Mouse (Mus musculus): Measurements from ENCODE around the gene Fam92b. TPM values are rescaled to one million over a fixed set of nuclear protein-coding genes. Genes with fewer than 3 reads are reported as not detected.

Fam92b gene
- polyA plus RNA-seq, 1 experiment from 2014 or later: 2.7 TPM

DNA sequence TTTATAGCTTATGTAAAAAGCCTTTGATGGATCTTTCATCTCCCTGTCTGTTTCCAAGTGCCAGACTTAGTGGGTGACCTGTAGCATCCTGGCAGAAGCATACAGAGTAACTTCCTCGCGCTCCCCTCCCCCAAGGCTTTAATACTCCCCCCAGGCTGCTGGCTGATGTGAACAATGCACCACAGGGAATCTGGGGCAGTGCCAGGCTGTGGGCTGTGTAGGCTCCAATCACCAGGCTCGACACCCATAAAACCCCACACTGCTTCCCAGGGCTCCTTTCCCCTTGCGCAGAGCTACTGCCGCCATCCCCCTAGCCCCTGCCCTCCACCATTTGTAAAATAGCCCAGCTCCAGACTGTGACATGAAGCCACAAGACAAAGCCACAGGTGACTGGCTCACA is 9.4 kb downstream of the Fam92b start:
- 44% methylated on average over 5 of the region's 5 CpGs for WGBS
- H3K4me3 ChIP-seq (ENCODE audit: low read length): no peak overlapping the region
- H3K36me3 ChIP-seq (ENCODE audit: control insufficient read depth, insufficient read depth, low read length): no peaks in the 10 kb centered on the region
- no peak overlapping the region for H3K27ac ChIP-seq (ENCODE audit: low read length)
- ATAC-seq (ENCODE audit: low read depth): peak; percentile 27; the same call in 1 of the 2 replicates
- H3K27me3 ChIP-seq (ENCODE audit: control insufficient read depth, insufficient read depth, low read depth, low read length): peaks cover 3% of the 10 kb centered on the region; the same call in 1 of the 2 replicates
- H3K9ac ChIP-seq (ENCODE audit: low read length): no peak overlapping the region
- H3K4me1 ChIP-seq (replicated peaks; ENCODE audit: control insufficient read depth, insufficient read depth, low read length): no peaks in the 10 kb centered on the region
- no peak overlapping the region for H3K4me2 ChIP-seq (ENCODE audit: low read depth, low read length)
- H3K9me3 ChIP-seq (ENCODE audit: control insufficient read depth, low read length): no peaks in the 10 kb centered on the region

DNA sequence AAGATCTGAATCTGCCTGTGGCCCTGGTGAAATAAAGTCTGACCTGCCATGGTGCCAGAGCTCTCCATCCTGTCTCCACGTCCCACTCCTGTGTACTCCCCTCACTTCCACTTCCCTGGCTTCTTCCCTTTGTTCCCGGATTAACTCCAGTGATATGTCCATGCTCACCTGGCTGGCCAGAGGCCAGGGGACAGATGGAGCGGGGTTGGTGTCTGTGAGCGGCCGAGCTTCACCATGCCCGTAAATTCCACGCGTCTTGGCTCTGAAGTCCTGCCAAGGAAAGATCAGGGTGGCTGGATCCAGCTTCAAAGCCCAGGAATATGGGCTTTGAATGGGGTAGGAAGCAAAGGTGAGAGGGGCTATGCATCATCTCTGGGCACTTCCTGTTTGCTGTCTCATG is 10.1 kb downstream of the Fam92b start:
- Histone ChIP-seq H3K4me1 (replicated peaks; ENCODE audit: control insufficient read depth, insufficient read depth, low read length) (no peaks in the 10 kb centered on the region), H3K4me2 (ENCODE audit: low read depth, low read length) (no peak overlapping the region), H3K9me3 (ENCODE audit: control insufficient read depth, low read length) (no peaks in the 10 kb centered on the region), H3K27ac (ENCODE audit: low read length) (no peak overlapping the region), H3K27me3 (ENCODE audit: control insufficient read depth, insufficient read depth, low read depth, low read length) (peaks cover 3% of the 10 kb centered on the region; the same call in 1 of the 2 replicates), H3K36me3 (ENCODE audit: control insufficient read depth, insufficient read depth, low read length) (no peaks in the 10 kb centered on the region), H3K9ac (ENCODE audit: low read length) (no peak overlapping the region), H3K4me3 (ENCODE audit: low read length) (no peak overlapping the region)
- no peak for ATAC-seq (ENCODE audit: low read depth)
- 78% methylated on average over 8 of the region's 8 CpGs for WGBS

- WGBS: 85% methylated on average over 5 of the region's 5 CpGs
- Histone ChIP-seq H3K4me2 (ENCODE audit: low read depth, low read length) (no peak overlapping the region), H3K36me3 (ENCODE audit: control insufficient read depth, insufficient read depth, low read length) (no peaks in the 10 kb centered on the region), H3K27ac (ENCODE audit: low read length) (no peak overlapping the region), H3K4me3 (ENCODE audit: low read length) (no peak overlapping the region), H3K27me3 (ENCODE audit: control insufficient read depth, insufficient read depth, low read depth, low read length) (peaks cover 5% of the 10 kb centered on the region; the same call in 1 of the 2 replicates), H3K4me1 (replicated peaks; ENCODE audit: control insufficient read depth, insufficient read depth, low read length) (no peaks in the 10 kb centered on the region; the same call in 1 of the 2 replicates), H3K9me3 (ENCODE audit: control insufficient read depth, low read length) (no peaks in the 10 kb centered on the region), H3K9ac (ENCODE audit: low read length) (no peak overlapping the region; the same call in 1 of the 2 replicates)
- no peak for ATAC-seq (ENCODE audit: low read depth)
Measured at GRCm38 (mm10) chr8:120164026-120164425, 13.2 kb downstream of the Fam92b start.

DNA sequence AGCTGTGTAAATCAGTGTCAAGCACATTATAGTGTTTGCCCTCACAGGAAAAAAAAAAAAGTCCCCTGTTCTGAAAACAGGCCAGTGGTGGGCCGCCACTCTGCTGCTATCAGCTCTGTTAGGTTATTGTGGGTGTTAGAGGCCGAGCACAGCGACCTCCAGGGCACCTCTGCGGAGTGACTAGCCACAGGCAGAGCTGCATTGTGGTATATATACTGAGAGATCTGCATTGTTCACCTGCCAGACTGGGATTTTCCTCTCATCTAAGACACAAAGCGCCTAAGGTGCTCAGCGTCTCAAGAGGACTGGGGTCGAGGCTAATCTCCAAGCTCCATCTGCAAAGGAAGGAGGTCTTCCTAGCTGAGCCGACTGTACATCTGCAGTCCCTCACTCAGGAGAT is 13.9 kb downstream of the Fam92b start:
- no peak for ATAC-seq (ENCODE audit: low read depth)

GRCm38 (mm10) chr8:120162404-120162752 is 14.9 kb downstream of the Fam92b start:
- Histone ChIP-seq H3K9me3 (ENCODE audit: control insufficient read depth, low read length) (no peaks in the 10 kb centered on the region), H3K27ac (ENCODE audit: low read length) (no peak overlapping the region), H3K4me2 (ENCODE audit: low read depth, low read length) (no peak overlapping the region), H3K9ac (ENCODE audit: low read length) (no peak overlapping the region), H3K36me3 (ENCODE audit: control insufficient read depth, insufficient read depth, low read length) (no peaks in the 10 kb centered on the region), H3K4me3 (ENCODE audit: low read length) (no peak overlapping the region), H3K4me1 (replicated peaks; ENCODE audit: control insufficient read depth, insufficient read depth, low read length) (no peaks in the 10 kb centered on the region; the same call in 1 of the 2 replicates), H3K27me3 (ENCODE audit: control insufficient read depth, insufficient read depth, low read depth, low read length) (0 out of 2 replicates have a peak, but pooled peaks cover 2% of the 10 kb centered on the region)
- ATAC-seq (ENCODE audit: low read depth): no peak
- 72% methylated on average over 5 of the region's 5 CpGs for WGBS

More for the DNA sequence above, 13.9 kb downstream of the Fam92b start:
- no peaks in the 10 kb centered on the region for H3K36me3 ChIP-seq (ENCODE audit: control insufficient read depth, insufficient read depth, low read length)
- H3K27me3 ChIP-seq (ENCODE audit: control insufficient read depth, insufficient read depth, low read depth, low read length): peaks cover 2% of the 10 kb centered on the region; the same call in 1 of the 2 replicates
- no peak overlapping the region for H3K4me3 ChIP-seq (ENCODE audit: low read length)
- no peaks in the 10 kb centered on the region for H3K9me3 ChIP-seq (ENCODE audit: control insufficient read depth, low read length)
- no peak overlapping the region for H3K27ac ChIP-seq (ENCODE audit: low read length)
- 49% methylated on average over 8 of the region's 8 CpGs for WGBS
- H3K4me1 ChIP-seq (replicated peaks; ENCODE audit: control insufficient read depth, insufficient read depth, low read length): no peaks in the 10 kb centered on the region; the same call in 1 of the 2 replicates
- H3K9ac ChIP-seq (ENCODE audit: low read length): no peak overlapping the region
- no peak overlapping the region for H3K4me2 ChIP-seq (ENCODE audit: low read depth, low read length)

GRCm38 (mm10) chr8:120161658-120162403 is 15.4 kb downstream of the Fam92b start:
- 60% methylated on average over 16 of the region's 16 CpGs for WGBS
- H3K27ac ChIP-seq (ENCODE audit: low read length): no peak overlapping the region

DNA sequence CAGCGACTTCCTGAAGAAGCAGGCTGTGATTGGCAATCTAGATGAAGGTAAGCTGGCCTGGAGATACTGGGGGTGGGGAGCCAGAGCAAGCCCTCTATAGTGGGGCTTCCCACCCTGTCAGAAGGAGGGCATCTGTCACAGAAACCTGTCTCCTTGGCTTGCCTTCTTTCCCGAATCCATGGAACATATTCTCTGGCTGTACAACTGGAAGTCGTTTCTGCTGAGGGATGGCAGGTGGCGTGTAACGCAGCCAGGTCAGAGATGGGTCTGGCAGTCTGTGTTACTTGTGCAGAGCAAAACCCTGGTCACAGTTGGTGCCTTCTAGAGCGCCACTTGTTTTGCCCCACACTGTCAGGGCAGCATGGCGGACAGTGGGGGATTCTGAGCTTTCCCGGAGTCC is 16.9 kb downstream of the Fam92b start:
- Histone ChIP-seq H3K4me1 (replicated peaks; ENCODE audit: control insufficient read depth, insufficient read depth, low read length) (no peaks in the 10 kb centered on the region; the same call in 1 of the 2 replicates), H3K27me3 (ENCODE audit: control insufficient read depth, insufficient read depth, low read depth, low read length) (0 out of 2 replicates have a peak, but pooled peaks cover 2% of the 10 kb centered on the region), H3K27ac (ENCODE audit: low read length) (no peak overlapping the region), H3K36me3 (ENCODE audit: control insufficient read depth, insufficient read depth, low read length) (no peaks in the 10 kb centered on the region), H3K4me2 (ENCODE audit: low read depth, low read length) (no peak overlapping the region), H3K4me3 (ENCODE audit: low read length) (no peak overlapping the region), H3K9me3 (ENCODE audit: control insufficient read depth, low read length) (no peaks in the 10 kb centered on the region), H3K9ac (ENCODE audit: low read length) (no peak overlapping the region)
- WGBS: 82% methylated on average over 8 of the region's 8 CpGs
- no peak for ATAC-seq (ENCODE audit: low read depth)

More at GRCm38 (mm10) chr8:120161658-120162403, 15.4 kb downstream of the Fam92b start:
- no peak overlapping the region for H3K4me2 ChIP-seq (ENCODE audit: low read depth, low read length)
- no peak overlapping the region for H3K9ac ChIP-seq (ENCODE audit: low read length)
- H3K4me1 ChIP-seq (replicated peaks; ENCODE audit: control insufficient read depth, insufficient read depth, low read length): no peaks in the 10 kb centered on the region; the same call in 1 of the 2 replicates
- H3K27me3 ChIP-seq (ENCODE audit: control insufficient read depth, insufficient read depth, low read depth, low read length): 0 out of 2 replicates have a peak, but pooled peaks cover 2% of the 10 kb centered on the region
- peak; percentile 44; the same call in 1 of the 2 replicates for ATAC-seq (ENCODE audit: low read depth)
- no peak overlapping the region for H3K4me3 ChIP-seq (ENCODE audit: low read length)
- H3K9me3 ChIP-seq (ENCODE audit: control insufficient read depth, low read length): no peaks in the 10 kb centered on the region
- no peaks in the 10 kb centered on the region for H3K36me3 ChIP-seq (ENCODE audit: control insufficient read depth, insufficient read depth, low read length)

- Histone ChIP-seq H3K4me2 (ENCODE audit: low read depth, low read length) (no peak overlapping the region), H3K27me3 (ENCODE audit: control insufficient read depth, insufficient read depth, low read depth, low read length) (no peaks in the 10 kb centered on the region), H3K9me3 (ENCODE audit: control insufficient read depth, low read length) (no peaks in the 10 kb centered on the region), H3K27ac (ENCODE audit: low read length) (peak overlapping the region; percentile 29), H3K4me1 (replicated peaks; ENCODE audit: control insufficient read depth, insufficient read depth, low read length) (no peaks in the 10 kb centered on the region; the same call in 1 of the 2 replicates), H3K4me3 (ENCODE audit: low read length) (no peak overlapping the region), H3K36me3 (ENCODE audit: control insufficient read depth, insufficient read depth, low read length) (no peaks in the 10 kb centered on the region), H3K9ac (ENCODE audit: low read length) (no peak overlapping the region)
- ATAC-seq (ENCODE audit: low read depth): peak; percentile 49; the same call in 1 of the 2 replicates
- WGBS: 51% methylated on average over 7 of the region's 7 CpGs
Measured at GRCm38 (mm10) chr8:120152636-120153035, 24.6 kb downstream of the Fam92b start.

- no peak overlapping the region for H3K9ac ChIP-seq (ENCODE audit: low read length)
- no peaks in the 10 kb centered on the region for H3K9me3 ChIP-seq (ENCODE audit: control insufficient read depth, low read length)
- no peaks in the 10 kb centered on the region for H3K36me3 ChIP-seq (ENCODE audit: control insufficient read depth, insufficient read depth, low read length)
- no peaks in the 10 kb centered on the region; the same call in 1 of the 2 replicates for H3K4me1 ChIP-seq (replicated peaks; ENCODE audit: control insufficient read depth, insufficient read depth, low read length)
- no peak for ATAC-seq (ENCODE audit: low read depth)
- H3K27ac ChIP-seq (ENCODE audit: low read length): no peak overlapping the region
- no peak overlapping the region for H3K4me3 ChIP-seq (ENCODE audit: low read length)
- no peaks in the 10 kb centered on the region for H3K27me3 ChIP-seq (ENCODE audit: control insufficient read depth, insufficient read depth, low read depth, low read length)
- no peak overlapping the region for H3K4me2 ChIP-seq (ENCODE audit: low read depth, low read length)
- 68% methylated on average over 9 of the region's 9 CpGs for WGBS
Measured at GRCm38 (mm10) chr8:120151151-120151550, 26.1 kb downstream of the Fam92b start.
